Mouse (Mus musculus): ENCODE data around the gene Pde4b. TPM values are rescaled to one million over a fixed set of nuclear protein-coding genes. Genes with fewer than 3 reads are reported as not detected.

Pde4b gene
- polyA plus RNA-seq, 1 experiment = 0.81 TPM

- Histone ChIP-seq H3K9me3 (replicated peaks; ENCODE audit: control insufficient read depth, insufficient read depth, low read length, poor library complexity, severe bottlenecking) (no peaks in the 10 kb centered on the region), H3K4me3 (ENCODE audit: low read depth, low read length) (no peak overlapping the region), H3K36me3 (ENCODE audit: control insufficient read depth, insufficient read depth, low read length, poor library complexity, severe bottlenecking) (no peaks in the 10 kb centered on the region), H3K27me3 (ENCODE audit: control insufficient read depth, insufficient read depth, low read length, poor library complexity, severe bottlenecking) (no peaks in the 10 kb centered on the region), H3K27ac (ENCODE audit: insufficient read depth, low read length) (no peak overlapping the region), H3K9ac (ENCODE audit: low read depth, poor library complexity, severe bottlenecking) (no peak overlapping the region), H3K4me1 (ENCODE audit: control insufficient read depth, insufficient read depth, low read length) (no peaks in the 10 kb centered on the region)
- no peak for TF ChIP-seq EP300 (IDR thresholded peaks at IDR 0.05; ENCODE audit: insufficient read depth, low read depth, low read length)
- no peak for TF ChIP-seq CTCF (IDR thresholded peaks at IDR 0.05; ENCODE audit: low read depth, low read length)
- no peak for TF ChIP-seq POLR2A (IDR thresholded peaks at IDR 0.05; ENCODE audit: insufficient read depth, low read length)
These were observed 110.4 kb downstream of the Pde4b start for GRCm38 (mm10) chr4:102197707-102198106.

- H3K27ac ChIP-seq (ENCODE audit: insufficient read depth, low read length) = no peak overlapping the region
- H3K9me3 ChIP-seq (replicated peaks; ENCODE audit: control insufficient read depth, insufficient read depth, low read length, poor library complexity, severe bottlenecking) = no peaks in the 10 kb centered on the region
- no peak overlapping the region for H3K9ac ChIP-seq (ENCODE audit: low read depth, poor library complexity, severe bottlenecking)
- H3K4me3 ChIP-seq (ENCODE audit: low read depth, low read length) = no peak overlapping the region
- H3K4me1 ChIP-seq (ENCODE audit: control insufficient read depth, insufficient read depth, low read length) = no peaks in the 10 kb centered on the region
- no peak for TF ChIP-seq POLR2A (IDR thresholded peaks at IDR 0.05; ENCODE audit: insufficient read depth, low read length)
- no peak for TF ChIP-seq CTCF (IDR thresholded peaks at IDR 0.05; ENCODE audit: low read depth, low read length)
- no peak for TF ChIP-seq EP300 (IDR thresholded peaks at IDR 0.05; ENCODE audit: insufficient read depth, low read depth, low read length)
- H3K27me3 ChIP-seq (ENCODE audit: control insufficient read depth, insufficient read depth, low read length, poor library complexity, severe bottlenecking) = no peaks in the 10 kb centered on the region
- H3K36me3 ChIP-seq (ENCODE audit: control insufficient read depth, insufficient read depth, low read length, poor library complexity, severe bottlenecking) = no peaks in the 10 kb centered on the region
These were observed 122.4 kb downstream of the Pde4b start for GRCm38 (mm10) chr4:102209773-102210172.

GRCm38 (mm10) chr4:102226700-102227099 lies 139.4 kb downstream of the Pde4b start:
- no peaks in the 10 kb centered on the region for H3K27me3 ChIP-seq (ENCODE audit: control insufficient read depth, insufficient read depth, low read length, poor library complexity, severe bottlenecking)
- TF ChIP-seq POLR2A (IDR thresholded peaks at IDR 0.05; ENCODE audit: insufficient read depth, low read length) = no peak
- no peak for TF ChIP-seq CTCF (IDR thresholded peaks at IDR 0.05; ENCODE audit: low read depth, low read length)
- TF ChIP-seq EP300 (IDR thresholded peaks at IDR 0.05; ENCODE audit: insufficient read depth, low read depth, low read length) = no peak
- no peaks in the 10 kb centered on the region for H3K36me3 ChIP-seq (ENCODE audit: control insufficient read depth, insufficient read depth, low read length, poor library complexity, severe bottlenecking)
- no peak overlapping the region for H3K9ac ChIP-seq (ENCODE audit: low read depth, poor library complexity, severe bottlenecking)
- H3K9me3 ChIP-seq (replicated peaks; ENCODE audit: control insufficient read depth, insufficient read depth, low read length, poor library complexity, severe bottlenecking) = no peaks in the 10 kb centered on the region
- no peaks in the 10 kb centered on the region for H3K4me1 ChIP-seq (ENCODE audit: control insufficient read depth, insufficient read depth, low read length)
- H3K4me3 ChIP-seq (ENCODE audit: low read depth, low read length) = no peak overlapping the region
- H3K27ac ChIP-seq (ENCODE audit: insufficient read depth, low read length) = no peak overlapping the region

GRCm38 (mm10) chr4:102228953-102229586 lies 141.7 kb downstream of the Pde4b start:
- no peak for TF ChIP-seq EP300 (IDR thresholded peaks at IDR 0.05; ENCODE audit: insufficient read depth, low read depth, low read length)
- TF ChIP-seq POLR2A (IDR thresholded peaks at IDR 0.05; ENCODE audit: insufficient read depth, low read length) = no peak
- H3K4me3 ChIP-seq (ENCODE audit: low read depth, low read length) = no peak overlapping the region
- no peaks in the 10 kb centered on the region for H3K4me1 ChIP-seq (ENCODE audit: control insufficient read depth, insufficient read depth, low read length)
- no peaks in the 10 kb centered on the region for H3K9me3 ChIP-seq (replicated peaks; ENCODE audit: control insufficient read depth, insufficient read depth, low read length, poor library complexity, severe bottlenecking)
- no peak overlapping the region for H3K27ac ChIP-seq (ENCODE audit: insufficient read depth, low read length)
- no peak overlapping the region for H3K9ac ChIP-seq (ENCODE audit: low read depth, poor library complexity, severe bottlenecking)
- H3K36me3 ChIP-seq (ENCODE audit: control insufficient read depth, insufficient read depth, low read length, poor library complexity, severe bottlenecking) = no peaks in the 10 kb centered on the region
- H3K27me3 ChIP-seq (ENCODE audit: control insufficient read depth, insufficient read depth, low read length, poor library complexity, severe bottlenecking) = no peaks in the 10 kb centered on the region

GRCm38 (mm10) chr4:102230898-102231297 lies 143.6 kb downstream of the Pde4b start:
- H3K4me1 ChIP-seq (ENCODE audit: control insufficient read depth, insufficient read depth, low read length) = no peaks in the 10 kb centered on the region
- no peaks in the 10 kb centered on the region for H3K27me3 ChIP-seq (ENCODE audit: control insufficient read depth, insufficient read depth, low read length, poor library complexity, severe bottlenecking)
- TF ChIP-seq POLR2A (IDR thresholded peaks at IDR 0.05; ENCODE audit: insufficient read depth, low read length) = no peak
- TF ChIP-seq EP300 (IDR thresholded peaks at IDR 0.05; ENCODE audit: insufficient read depth, low read depth, low read length) = no peak
- TF ChIP-seq CTCF (IDR thresholded peaks at IDR 0.05; ENCODE audit: low read depth, low read length) = no peak
- no peaks in the 10 kb centered on the region for H3K36me3 ChIP-seq (ENCODE audit: control insufficient read depth, insufficient read depth, low read length, poor library complexity, severe bottlenecking)
- H3K27ac ChIP-seq (ENCODE audit: insufficient read depth, low read length) = no peak overlapping the region
- H3K9ac ChIP-seq (ENCODE audit: low read depth, poor library complexity, severe bottlenecking) = no peak overlapping the region
- no peaks in the 10 kb centered on the region for H3K9me3 ChIP-seq (replicated peaks; ENCODE audit: control insufficient read depth, insufficient read depth, low read length, poor library complexity, severe bottlenecking)
- H3K4me3 ChIP-seq (ENCODE audit: low read depth, low read length) = no peak overlapping the region

- H3K27ac ChIP-seq (ENCODE audit: insufficient read depth, low read length) = no peak overlapping the region
- TF ChIP-seq POLR2A (IDR thresholded peaks at IDR 0.05; ENCODE audit: insufficient read depth, low read length) (no peak), EP300 (IDR thresholded peaks at IDR 0.05; ENCODE audit: insufficient read depth, low read depth, low read length) (no peak), CTCF (IDR thresholded peaks at IDR 0.05; ENCODE audit: low read depth, low read length) (no peak)
- H3K9ac ChIP-seq (ENCODE audit: low read depth, poor library complexity, severe bottlenecking) = no peak overlapping the region
- H3K4me3 ChIP-seq (ENCODE audit: low read depth, low read length) = no peak overlapping the region
- no peaks in the 10 kb centered on the region for H3K27me3 ChIP-seq (ENCODE audit: control insufficient read depth, insufficient read depth, low read length, poor library complexity, severe bottlenecking)
- H3K9me3 ChIP-seq (replicated peaks; ENCODE audit: control insufficient read depth, insufficient read depth, low read length, poor library complexity, severe bottlenecking) = no peaks in the 10 kb centered on the region
- H3K4me1 ChIP-seq (ENCODE audit: control insufficient read depth, insufficient read depth, low read length) = no peaks in the 10 kb centered on the region
- H3K36me3 ChIP-seq (ENCODE audit: control insufficient read depth, insufficient read depth, low read length, poor library complexity, severe bottlenecking) = no peaks in the 10 kb centered on the region
These were observed 146.3 kb downstream of the Pde4b start for GRCm38 (mm10) chr4:102233633-102234032.

All from ES-Bruce4 (cell line).